Mouse (Mus musculus) embryonic fibroblast, embryonic 13.5 days (primary cell): ENCODE results near the gene Ercc5. TPM values are rescaled to one million over a fixed set of nuclear protein-coding genes. Genes with fewer than 3 reads are reported as not detected.

Source experiments
- H3K27ac ChIP-seq: 2 replicates; pipeline ENCODE4 v1.5.1; 2012; ENCODE audit warnings: low read length, control low read depth, inconsistent platforms; ENCODE audit not compliant: insufficient read depth
- H3K4me1 ChIP-seq: 2 replicates; pipeline ENCODE4 v1.6.1; 2011; ENCODE audit warnings: low read length; ENCODE audit not compliant: control insufficient read depth, insufficient read depth
- H3K4me3 ChIP-seq: 2 replicates; pipeline ENCODE4 v1.5.1; 2011; ENCODE audit warnings: mild to moderate bottlenecking, control low read depth, low read length; ENCODE audit not compliant: insufficient read depth
- CTCF ChIP-seq: IDR thresholded peaks from 2 replicates; pipeline ENCODE4 v1.5.1; 2011; ENCODE audit warnings: mild to moderate bottlenecking, control low read depth, low read length, moderate library complexity, borderline replicate concordance; ENCODE audit not compliant: insufficient read depth
- POLR2A ChIP-seq: IDR thresholded peaks from 2 replicates; pipeline ENCODE4 v1.6.1; 2011; ENCODE audit warnings: low read depth, mild to moderate bottlenecking, control low read depth, low read length, moderate library complexity
- polyA plus RNA-seq: library from polyadenylated mRNA; stranded (reverse); fragments of >200 nt; gene quantifications from 2 replicates; pipeline ENCODE4 v1.2.4, GENCODE M21; 2011; ENCODE audit warnings: low read depth; ENCODE audit not compliant: missing spikeins, insufficient read length

The Ercc5 gene
- polyA plus RNA-seq, 1 experiment = 47.7 TPM

GRCm38 (mm10) chr1:44229044-44229443 lies 81.5 kb downstream of the Ercc5 start:
- TF ChIP-seq CTCF (no peak), POLR2A (no peak)

More at GRCm38 (mm10) chr1:44229044-44229443, 81.5 kb downstream of the Ercc5 start:
- H3K4me1 ChIP-seq = no peaks in the 10 kb centered on the region
- H3K27ac ChIP-seq = no peak overlapping the region
- no peak overlapping the region for H3K4me3 ChIP-seq

Other genes starting within 250 kb of the Ercc5 start
- gene Tpp2, start 214.1 kb upstream of the Ercc5 start, polyA plus RNA-seq = 80.4 and 87.1 TPM in 2 replicates
- gene Mettl21c, start 127.7 kb upstream of the Ercc5 start, polyA plus RNA-seq = not detected in 2 replicates
- gene Gm8251, start 85.8 kb upstream of the Ercc5 start, polyA plus RNA-seq = 0.11 TPM in 1 of 2 replicates, not detected in the other
- 18.8 and 22.8 TPM in 2 replicates for gene Tex30, start 45.3 kb upstream of the Ercc5 start, polyA plus RNA-seq
- 60.7 and 68.9 TPM in 2 replicates for gene Kdelc1, start 28.9 kb upstream of the Ercc5 start, polyA plus RNA-seq
- 24.2 and 33.8 TPM in 2 replicates for gene Bivm, start 28.8 kb upstream of the Ercc5 start, polyA plus RNA-seq
- not detected in 2 replicates for gene Mettl21e, start 71.2 kb downstream of the Ercc5 start, polyA plus RNA-seq